Mouse (Mus musculus) E14TG2a.4 (cell line): ENCODE measurements around the gene Acp1.

ENCODE experiments used
- CTCF ChIP-seq: conservative IDR thresholded peaks from 2 replicates; pipeline ENCODE4 v1.5.1; 2014; ENCODE audit warnings: low read length
- POU5F1 ChIP-seq: IDR thresholded peaks from 2 replicates; pipeline ENCODE4 v1.6.1; 2014; ENCODE audit warnings: low read length, borderline replicate concordance

DNA sequence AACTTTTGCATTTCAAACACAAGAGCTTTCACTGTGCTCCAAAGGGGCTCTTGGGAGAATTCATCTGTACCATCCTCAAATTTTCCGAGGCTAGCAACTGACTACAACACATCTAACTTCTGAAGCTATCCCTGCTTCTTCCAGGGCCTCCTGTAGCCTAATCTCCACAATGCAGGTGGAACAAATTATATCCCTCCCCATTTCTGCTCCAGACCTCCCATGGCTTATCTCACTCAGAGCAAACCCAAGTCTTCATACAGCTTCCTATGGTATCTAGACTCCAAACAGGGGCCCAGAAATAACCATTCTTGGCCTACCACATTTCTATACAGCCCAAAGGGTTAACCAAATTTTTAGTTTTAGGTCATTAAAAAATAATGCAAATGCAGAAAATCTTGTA is 2.7 kb downstream of the Acp1 start:
- TF ChIP-seq CTCF (no peak), POU5F1 (no peak)
